Mouse (Mus musculus): ENCODE data around the gene Ctnnd2. TPM values are rescaled to one million over a fixed set of nuclear protein-coding genes. Genes with fewer than 3 reads are reported as not detected.
A peak's percentile ranks its signal among the peaks of the same experiment; 100 is the strongest.

Ctnnd2 gene
- total RNA-seq, 2 experiments from 2014 or later: 2.6 to 2.8 TPM

DNA sequence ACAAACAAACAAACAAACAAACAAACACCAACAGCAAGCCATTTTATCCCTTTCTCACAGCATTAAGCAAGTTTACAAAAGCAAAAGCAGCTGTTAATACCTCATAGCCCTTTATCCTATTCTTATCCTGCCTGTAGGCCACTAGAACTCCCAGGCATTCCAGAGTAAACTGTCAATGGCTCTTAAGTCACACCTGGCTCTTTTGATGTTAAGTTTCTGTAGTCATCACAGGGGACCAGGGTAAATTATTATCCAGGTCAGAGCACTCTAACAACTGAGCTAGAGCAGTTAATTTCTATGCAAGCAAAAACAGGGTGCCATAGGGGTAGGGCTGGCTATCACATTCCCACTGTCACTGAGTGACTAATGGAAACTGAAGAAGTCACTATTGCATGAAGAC lies 214.1 kb downstream of the Ctnnd2 start:
- DNase-seq: no peak

DNA sequence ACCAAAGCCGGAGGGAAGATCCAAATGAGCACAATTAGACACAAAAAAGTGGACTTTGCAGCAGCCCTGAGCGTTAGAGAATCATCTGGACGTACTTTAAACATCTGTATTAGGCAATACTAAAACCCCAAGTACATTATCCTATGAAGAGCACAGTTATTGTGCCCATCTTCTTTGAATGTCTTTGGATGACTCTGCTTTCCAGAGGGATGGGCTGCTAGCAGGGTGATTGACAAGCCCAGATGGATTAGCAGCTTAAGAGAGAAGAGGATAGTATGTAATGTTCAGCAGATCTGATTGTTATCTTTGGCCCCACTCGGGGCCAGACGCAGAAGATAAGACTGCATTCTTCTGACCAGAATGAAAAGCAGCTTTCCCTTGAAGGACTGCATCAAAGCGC lies 214.9 kb downstream of the Ctnnd2 start:
- no peak for DNase-seq

DNA sequence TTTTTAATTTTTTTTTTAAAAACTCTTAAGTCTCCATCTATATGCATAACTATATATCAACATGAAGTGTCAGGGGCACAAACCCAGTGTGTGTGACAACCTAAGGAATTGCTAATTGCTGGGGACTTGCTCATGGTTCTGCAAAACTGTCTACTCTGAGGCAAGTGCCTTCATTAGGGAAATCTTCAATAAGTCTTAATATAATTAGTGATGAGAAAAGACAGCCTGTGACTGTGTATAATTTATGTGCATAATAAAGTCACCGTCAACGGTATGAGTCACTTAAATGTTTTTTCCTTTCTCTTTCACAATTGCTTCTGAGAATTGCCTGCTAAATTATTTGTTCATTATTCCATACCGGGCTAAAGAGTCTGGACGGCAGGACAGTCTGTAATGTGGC lies 228.7 kb downstream of the Ctnnd2 start:
- DNase-seq: no peak

DNA sequence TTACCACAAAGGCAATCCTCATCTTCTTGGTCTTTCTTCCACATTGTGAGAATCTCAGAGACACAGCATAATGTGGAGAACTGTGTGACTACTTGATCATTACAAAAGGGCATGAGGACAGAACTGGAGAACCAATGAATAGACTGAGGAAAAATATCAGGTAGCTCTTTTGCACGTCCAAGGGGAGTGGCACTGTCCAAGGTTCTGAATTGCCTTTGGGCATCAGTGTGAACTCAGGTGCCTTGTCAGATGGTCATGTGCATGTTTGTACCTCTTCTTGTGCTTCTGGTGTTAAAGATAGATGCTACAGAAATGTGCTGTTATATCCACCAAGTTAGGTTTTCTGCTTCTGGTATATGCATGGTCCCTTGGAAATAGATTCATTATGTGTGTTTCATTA lies 233.9 kb downstream of the Ctnnd2 start:
- no peak for DNase-seq

DNA sequence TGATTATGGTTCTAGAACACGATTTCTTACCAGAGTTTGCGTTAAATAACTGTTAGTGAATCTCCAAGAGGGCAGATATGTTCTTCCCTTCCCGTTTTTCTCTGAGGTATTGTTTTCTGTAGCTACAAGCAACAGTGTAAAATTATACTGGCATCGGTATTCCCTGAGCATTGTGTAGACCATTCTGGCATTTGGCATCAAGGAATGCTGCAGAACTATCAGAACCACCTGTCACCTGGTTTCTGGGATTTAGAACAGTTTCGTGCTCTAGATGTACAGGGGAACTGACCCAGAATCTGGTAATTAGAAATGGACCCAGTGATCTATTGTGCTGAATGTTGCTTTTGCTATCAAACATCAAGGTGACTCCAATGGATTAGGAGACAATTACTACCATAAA lies 250.8 kb downstream of the Ctnnd2 start:
- DNase-seq: no peak

DNA sequence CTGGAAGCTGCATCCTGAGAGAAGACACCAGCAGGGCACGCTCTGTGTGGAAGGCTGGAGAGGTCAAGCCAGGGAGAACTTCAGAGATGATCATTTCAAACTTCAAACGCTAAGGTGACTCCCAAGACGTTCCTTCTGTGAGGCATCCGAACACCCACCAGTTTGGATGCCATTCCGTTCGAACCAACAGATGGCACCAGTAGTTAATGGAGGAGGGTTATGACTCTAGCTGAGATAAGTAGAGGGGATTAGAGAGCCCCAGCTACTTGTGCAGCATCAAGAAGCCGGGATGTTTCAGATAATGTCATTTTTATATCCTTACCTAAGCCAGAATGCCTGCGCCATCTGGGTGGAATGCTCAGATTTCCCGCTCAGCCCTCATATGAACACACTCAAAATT lies 251.9 kb downstream of the Ctnnd2 start:
- DNase-seq: no peak

DNA sequence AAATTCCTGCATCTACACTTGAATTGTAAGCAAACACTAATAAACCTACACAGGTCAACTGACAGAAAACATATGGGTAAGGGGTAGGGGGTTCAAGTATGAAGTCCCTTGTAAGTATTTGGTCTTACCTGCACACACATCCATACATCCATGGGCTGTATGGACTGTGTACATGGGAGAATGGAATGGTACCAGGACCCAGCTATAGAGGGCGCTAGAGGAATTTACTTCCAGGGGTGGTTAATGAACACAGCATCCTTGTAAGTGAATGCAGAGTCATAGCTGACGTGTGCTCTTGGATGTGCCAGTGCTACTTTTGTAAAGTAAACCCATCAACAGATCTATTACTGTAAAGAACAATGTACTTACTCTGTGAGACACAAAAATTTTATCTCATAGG lies 254.9 kb downstream of the Ctnnd2 start:
- peak in 1 of 2 experiments; percentile 19 for DNase-seq

DNA sequence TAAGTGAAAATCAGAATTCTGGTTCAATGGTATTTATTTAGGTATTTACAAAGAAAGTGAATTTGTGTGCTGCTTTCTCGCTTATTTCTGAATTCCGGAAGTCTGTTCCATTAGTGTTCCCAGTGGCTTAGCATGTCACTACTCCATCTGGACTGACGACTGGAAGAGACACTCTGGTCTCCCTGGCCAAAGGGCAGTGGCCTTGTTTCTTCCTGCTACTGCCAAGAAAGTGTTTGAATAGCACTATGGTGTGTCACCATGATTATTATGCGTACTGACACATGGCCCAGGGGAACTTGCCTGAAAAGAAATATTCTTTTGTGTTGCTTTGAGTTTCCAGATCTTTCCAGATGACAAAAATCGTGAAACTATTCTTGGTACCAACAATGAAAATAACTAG lies 266.7 kb downstream of the Ctnnd2 start:
- no peak for DNase-seq

DNA sequence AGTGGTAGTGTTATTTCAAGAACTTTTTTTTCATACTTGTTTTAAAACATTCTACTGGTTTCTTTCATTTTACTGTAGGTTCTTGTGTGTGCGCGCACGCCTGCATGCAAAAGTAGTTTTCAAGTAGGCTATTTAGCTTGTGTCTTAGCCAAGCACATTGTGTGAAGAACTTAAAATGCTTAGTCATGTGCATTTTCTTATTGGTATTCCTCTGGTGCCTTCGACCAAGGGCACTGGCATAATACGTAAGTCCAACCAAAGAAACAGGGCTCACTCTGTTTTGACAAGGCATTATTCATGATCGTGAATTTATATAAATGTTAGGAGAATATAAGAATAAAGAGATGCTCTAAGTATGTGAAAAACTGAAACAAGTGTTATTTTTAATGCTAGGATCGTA lies 278.4 kb downstream of the Ctnnd2 start:
- no peak for DNase-seq

DNA sequence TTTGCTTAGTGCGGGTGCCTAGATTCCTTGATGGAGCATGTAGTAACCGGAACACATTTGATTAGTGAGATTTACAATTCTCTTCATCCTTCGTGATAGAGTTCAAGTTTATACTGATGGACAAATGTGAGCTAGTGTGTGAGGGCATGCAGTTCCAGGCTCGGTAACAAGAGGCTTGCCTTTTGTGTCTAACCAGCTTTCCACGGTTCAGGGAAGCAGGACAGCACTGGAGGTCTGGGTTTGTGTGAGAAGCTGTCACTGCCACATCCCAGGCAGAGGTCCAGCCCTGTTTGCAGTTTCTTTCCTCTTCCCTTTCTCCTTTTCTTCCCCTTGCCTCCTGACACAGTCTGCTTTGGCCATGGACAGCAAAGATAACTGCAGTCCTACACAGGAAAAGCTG lies 279.5 kb downstream of the Ctnnd2 start:
- no peak for DNase-seq

DNA sequence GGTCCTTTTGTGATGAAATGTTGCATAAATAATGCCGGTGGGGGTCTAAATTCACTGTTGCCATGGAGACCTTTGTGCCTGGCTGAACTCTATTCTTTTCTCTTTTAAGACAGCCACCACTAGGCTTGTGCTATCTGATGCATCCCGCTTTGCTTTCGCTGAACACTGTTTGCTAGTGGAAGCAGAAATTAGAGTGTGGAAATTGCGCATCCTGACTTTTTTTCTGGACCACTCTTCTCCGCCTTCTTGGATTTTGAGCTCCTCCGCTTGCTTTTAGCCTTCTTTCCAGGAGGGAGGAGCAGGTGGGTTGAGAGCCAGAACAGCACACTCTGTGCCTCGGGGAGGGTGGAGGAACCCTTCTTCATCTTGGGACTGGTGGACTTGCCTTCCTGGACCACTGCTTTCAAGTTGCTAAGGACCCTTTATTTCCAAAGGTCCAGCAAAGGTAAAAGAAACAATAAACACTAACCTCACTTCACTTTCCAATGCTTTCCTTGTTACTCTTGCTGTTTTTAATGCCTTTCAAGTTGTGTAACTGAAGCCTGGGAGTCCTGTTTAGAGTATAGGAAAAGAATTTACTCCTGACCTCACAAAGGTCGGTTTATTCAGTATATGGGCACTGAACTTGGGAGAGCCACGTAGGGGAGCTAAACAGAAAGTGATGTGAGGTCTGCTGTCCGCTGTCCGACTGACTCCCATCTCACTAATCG lies 285.3 kb downstream of the Ctnnd2 start:
- no peak for DNase-seq

DNA sequence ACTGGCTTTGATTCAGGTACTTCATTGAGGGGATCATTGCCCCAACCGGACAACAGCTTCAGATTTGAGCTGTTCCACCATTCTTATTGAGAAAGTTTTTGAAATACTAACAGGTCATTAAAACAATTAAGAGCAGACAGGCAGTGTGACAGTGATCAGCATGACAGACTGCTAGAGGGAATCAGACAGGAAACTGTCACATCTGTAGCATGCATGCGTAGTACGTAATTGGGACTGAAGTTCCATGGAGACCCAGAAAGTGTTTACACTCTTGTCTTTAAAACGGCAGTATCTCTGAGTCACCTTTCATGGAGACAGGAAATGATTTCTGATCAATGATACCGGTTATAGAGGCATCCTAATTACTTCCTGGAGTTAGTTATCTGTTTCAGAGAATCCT lies 286.3 kb downstream of the Ctnnd2 start:
- DNase-seq: no peak

DNA sequence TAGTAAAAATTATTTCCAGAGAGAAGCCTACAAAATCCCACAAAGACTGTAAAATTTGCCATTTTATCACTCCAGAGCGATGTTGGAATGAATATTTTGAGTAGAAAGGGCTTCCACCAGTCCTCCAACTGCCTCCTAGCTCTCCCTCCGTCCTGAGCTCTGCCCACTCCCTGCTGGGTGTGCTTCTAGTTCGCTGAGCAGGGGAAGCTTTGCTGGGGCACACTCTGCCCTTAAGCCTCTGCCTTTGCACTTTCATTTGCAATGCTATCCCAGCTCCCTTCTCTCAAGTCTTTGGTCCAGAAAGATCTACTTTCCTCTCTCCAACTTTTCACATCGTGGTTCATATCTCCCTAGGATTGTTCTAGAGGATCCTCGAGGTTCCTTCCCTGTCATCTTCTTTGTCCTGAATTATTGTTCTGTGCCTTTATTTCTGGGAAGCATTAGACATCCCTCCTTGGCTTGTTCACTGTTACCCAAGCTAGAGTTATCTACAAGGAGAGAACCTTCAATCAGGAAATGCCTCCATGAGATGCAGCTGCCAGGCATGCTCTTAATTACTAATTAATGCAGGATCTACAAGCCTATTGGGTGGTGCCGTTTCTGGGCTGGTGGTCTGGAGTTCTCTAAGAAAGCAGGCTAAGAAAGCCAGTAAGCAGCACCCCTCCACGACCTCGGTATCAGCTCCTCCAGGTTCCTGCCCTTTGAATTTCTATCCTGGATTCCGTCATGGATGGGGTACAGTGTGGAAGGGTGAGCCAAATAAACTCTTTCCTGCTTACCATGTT lies 288.1 kb downstream of the Ctnnd2 start:
- DNase-seq: no peak

DNA sequence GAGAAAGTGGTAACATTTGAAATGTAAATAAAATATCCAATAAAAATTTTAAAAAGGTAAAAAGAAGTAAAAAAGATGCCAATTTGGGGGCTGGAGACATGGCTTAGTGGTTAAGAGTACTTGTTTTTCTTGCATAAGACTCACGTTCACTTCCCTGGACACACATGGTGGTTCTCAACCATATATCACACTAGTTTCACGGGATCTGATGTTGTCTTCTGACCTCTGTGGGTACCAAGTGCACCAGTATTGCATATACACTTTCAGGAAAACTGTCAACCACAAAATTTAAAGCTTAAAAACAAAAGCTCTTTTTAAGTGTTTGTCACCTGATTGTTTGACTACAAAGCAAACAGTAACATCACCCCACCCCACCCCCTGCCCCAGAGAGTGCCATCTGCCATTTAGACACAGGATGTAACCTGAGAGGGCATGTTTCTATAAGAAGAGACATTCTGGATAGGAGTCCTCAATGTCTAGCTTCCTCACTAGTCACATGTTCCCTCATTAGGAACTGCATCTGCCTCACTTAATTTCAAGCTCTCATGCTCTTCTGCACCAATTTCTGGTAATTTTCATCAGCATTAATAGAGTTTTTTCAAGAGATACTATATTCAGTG lies 290.5 kb downstream of the Ctnnd2 start:
- no peak for DNase-seq

DNA sequence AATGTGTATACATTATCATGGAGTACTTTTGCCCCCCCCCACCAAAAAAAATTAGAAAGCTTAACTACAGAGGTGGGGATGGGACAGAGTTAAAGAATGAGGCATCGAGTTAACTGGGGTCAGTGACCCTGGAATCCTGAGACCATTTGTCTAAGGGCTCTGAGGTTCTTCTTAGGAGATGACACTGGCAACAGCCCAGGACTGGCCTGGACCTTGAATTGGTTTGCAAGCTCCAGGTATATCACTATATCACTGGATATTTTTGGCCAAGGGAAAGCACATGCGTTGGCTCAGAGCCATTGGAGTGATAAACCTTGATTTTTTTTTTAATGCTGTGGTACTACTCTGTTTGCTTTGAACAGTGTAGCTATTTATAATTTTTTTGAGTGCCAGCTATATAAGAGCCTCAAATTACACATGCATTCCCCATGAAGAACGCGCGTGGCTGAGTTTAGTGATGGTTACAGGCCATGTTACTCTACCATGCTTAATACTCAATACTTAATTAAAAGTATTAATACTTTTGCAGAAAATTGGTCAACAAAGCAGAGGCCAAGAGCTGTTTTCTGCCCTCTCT lies 291.2 kb downstream of the Ctnnd2 start:
- no peak for DNase-seq

DNA sequence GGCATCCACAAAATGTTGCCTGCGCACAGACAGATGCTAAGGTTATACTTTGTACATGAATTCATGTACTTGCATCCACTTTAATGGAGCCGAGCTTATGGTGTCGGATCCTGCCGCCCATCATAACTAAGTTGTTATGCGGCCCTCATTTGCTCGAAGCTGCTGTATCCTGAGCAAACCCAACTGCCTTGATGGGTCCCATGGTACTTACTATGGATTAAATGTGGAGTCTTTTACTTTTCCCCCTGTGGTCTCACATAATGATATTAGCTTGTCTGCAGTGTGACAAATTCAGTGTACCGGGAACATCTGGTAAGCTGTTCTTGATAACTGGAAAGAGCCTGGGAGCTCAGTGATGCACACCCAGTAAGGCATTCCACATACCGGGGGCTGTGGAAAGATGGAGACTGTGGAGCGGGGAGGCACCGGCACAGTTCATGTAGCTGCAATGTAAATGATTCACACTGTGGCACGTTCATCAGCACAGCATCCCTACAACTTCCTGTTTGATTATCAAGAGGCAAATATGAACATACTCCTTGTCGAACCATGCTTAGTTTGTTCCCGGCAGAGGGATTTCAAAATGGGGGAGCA lies 294.7 kb downstream of the Ctnnd2 start:
- no peak for DNase-seq

DNA sequence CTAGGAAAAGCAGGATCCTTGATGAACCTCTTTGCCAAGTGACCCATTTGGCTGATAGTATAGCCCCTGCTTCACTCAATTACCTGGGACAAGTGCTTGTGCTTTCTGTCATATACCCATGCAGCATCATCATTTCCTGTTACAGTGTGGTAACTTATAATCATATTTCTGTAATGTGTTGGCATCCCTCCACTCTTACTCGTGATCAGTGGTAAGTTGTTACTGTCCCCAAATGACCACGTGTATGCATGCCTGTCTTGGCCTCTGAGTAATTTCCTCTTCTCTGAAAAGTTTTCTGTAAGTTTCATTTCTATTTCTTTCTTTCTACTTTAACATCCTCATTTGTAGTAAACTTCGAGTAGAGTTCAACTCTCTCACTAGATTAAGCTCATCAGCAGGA lies 296.4 kb downstream of the Ctnnd2 start:
- no peak for DNase-seq

DNA sequence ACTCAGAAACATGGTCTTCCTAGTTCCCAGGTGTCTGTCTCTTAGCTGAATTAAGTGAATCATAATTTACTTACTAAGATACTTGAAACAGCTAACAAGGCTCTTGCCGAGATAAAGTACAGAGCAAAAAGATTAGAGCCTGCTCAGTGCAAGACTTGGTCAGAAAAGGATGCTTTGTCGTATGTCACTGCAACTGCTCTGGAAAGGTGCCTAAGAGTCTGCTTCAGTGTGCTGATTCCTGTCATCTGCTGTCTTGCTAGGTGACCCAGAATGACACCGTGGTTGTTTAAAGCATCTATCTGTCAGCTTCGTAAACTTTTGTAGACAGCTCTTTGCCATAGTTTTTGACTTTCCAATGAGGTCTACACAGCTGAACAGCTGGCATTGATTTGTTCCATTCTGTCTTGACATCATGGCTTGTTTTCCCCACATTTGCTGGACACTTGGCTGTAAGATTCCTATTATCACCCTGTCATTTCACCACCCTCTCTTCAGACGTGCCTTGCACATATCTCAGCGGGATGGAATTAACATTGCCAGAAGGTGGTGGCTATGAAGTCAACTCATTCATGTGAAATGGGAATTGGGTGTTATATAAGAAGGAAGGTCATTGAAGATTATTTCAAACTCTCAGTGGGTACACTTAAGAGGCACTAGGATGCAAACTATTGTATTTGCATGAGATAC lies 299.0 kb downstream of the Ctnnd2 start:
- no peak for DNase-seq

DNA sequence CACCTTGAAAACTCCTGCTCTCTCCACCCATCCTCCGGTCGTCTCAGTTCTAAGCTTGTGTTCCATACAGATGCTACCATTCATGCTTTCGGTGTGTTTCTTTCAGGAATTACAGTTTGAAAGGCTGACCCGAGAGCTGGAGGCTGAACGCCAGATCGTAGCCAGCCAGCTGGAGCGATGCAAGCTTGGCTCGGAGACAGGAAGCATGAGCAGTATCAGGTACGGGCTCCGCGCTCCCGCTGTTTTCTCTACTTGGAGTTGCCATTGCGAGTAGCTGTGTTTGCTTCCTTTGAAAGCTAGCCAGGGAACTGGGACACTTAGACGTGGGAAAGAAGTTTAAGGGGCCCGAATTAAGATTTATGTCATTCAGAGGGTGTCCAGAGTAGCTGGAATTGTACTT lies 308.3 kb downstream of the Ctnnd2 start:
- DNase-seq: no peak

DNA sequence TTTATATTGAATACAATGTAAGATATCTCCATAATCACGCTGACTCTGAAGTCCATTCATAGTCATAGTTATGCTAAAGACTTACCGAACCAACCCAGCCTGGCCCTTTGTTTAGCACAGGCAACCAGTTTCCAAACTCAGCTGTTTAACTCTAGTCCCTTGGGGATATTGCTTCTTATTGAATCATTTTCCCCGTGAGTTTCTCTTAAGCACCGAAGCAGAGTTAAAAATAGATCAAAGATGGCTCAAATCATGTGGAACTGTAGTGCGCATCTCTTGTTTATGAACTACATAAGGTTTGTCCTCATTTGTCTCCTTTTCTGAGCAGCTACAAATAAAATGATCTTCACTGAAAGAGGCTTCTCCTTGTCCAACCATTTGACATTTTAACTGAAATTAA lies 334.1 kb downstream of the Ctnnd2 start:
- DNase-seq: no peak

DNA sequence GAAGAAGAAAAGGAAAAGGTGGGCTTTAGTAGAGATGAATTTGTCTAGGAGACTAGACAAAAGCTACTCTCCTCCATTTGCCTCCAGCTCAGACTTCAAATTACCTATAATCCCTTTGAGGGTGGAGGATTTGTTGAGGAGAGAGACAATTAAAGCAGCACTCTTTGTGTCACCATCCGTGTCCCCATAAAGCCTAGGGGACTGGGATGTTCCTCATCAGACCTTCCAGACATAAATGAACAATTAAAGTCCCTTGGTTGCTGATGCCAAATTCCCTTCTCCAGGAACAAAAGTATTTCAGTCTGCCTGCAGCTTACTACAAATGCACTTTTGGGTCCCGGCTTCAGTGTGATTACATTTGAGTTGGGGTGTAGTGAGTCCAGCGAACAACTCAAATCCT lies 340.1 kb downstream of the Ctnnd2 start:
- DNase-seq: no peak

DNA sequence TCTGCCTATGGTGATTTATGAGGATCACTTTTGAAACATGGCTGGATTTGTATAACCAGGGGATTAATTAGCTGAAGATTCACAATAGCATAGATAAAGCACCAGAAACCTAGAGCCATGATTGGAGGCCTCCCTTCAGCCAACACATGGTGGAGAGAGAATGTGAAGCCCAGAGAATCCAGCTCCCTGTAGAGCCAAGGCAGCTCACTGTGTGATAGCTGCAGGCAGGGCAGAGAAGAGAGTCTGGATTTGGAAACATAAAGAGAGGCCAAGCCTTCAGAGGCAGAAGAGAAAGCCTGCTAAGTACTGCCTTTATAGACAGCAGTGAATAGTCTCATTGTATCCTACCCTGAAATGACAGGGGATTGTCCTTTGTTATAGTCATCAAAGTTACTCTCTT lies 340.7 kb downstream of the Ctnnd2 start:
- DNase-seq: no peak

Measured in adrenal gland, postnatal 36 days (tissue).